Mouse (Mus musculus) fat pad, adult 2 months (tissue): ENCODE measurements around the gene Jade3.
"Not testable (repeated sequence)": the region's sequence is repeated elsewhere in the genome, so short reads cannot be mapped to it uniquely, and the experiment has no call there.

Experiments used
- DNase-seq: peaks from one replicate; pipeline ENCODE4 v3.0.0-alpha.2; 2011; ENCODE audit warnings: low read depth, low spot score; ENCODE audit errors: extremely low read depth

Jade3 gene

DNA sequence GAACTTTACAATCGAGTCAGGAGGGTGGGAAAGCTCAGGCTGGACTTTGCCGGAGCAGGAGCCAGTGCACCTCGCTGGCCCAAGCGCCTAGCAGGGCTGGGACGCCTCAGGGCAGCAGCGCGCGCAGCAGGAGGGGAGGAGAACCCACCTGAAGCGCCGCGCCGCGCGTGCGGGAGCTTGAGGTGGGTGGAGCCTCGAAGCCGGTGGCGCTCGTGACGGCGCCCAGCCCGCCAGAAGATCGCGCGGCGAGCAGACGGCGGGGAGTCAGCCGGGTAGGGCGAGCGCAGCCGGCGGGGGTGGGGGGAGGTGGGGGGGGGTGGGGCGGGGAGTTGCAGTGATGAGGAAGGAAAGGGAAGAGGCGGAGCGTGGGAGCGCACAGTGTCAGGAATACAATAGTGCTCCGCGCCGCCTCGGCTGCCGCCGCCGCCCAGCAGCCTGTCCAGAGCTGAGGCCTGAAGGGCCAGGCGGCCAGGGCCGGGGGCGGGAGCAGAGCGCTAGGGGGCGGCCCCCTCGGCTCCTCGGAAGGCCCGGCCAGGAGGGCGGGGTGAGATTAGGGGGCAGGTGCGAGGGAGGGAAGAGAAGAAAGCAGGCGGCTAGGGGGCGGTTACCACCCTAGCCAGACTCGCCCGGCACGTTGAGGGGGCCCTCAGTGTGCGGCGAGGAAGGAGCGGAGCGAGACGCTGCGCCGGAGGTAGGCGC is at the start of gene Jade3:
Gene Jade3 (plus strand): TSS at position 549 of the 699 bp plus-strand sequence.
- no peak for DNase-seq

DNA sequence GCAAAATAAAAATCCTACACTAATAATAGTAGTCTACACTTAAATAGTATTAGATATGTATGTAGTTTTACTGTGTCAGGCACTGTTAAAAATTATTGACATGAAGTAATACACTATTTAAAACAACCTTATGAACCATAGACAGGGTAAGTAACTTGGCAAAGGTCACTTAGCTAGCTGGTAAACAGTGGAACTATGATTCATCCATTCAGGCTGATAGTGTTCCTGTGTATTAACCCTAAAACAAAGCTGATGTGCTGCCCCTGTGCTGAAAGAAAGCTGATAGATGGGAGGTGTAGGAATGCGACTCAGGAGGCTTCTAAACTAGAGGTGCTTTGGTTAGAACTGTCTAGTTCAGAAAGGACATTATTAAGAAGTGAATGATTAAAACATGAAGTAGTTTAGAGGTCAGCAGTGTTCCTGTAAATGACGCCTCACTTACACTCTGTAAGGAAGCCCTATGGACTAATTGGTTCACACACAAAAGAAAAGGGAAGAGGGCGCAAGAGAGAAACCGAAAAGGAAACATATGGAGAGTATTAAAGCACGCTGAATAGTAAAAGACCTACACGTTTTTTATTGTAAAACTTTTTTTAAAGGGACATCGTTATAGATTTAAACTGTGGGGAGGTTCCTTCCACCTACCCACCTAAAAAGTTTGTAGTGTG is 46.0 kb upstream of the Jade3 start:
- DNase-seq, result no peak

DNA sequence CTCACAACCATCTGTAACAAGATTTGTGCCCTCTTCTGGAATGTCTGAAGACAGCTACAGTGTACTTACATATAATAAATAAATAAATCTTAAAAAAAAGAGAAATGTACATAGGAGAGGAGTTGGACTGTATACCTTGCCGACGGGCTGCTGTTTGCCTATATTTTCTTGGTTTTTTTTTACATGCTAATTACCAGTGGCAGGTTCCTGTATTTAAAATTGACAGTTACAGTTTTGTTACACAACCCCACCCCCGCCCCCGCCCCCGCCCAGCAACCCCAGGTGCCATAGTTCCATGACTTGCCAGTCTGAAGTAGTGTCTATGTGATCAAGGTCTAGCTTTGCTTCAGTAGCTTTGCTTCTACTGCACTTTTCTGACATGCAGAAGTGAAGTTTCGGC is 43.2 kb upstream of the Jade3 start:
- DNase-seq, result no peak

DNA sequence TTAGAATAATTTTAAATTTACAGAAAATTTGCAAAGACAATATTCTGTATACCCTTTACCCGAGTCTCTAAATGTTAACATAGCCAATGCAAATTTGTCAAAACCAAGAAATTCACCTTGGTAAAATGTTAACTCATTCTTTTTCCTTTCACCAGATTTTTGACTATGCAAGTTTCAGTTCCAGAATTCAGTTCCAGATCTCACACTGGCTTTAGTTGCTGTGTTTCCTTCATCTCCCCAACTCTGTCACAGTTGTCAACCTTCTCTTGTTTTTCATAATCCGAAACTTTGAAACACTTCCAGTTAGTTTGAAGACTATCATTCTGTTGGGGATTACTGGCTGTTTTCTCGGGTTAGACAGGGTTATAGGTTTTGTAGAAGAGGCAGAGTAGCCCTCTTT is 38.5 kb upstream of the Jade3 start:
- DNase-seq, result no peak

DNA sequence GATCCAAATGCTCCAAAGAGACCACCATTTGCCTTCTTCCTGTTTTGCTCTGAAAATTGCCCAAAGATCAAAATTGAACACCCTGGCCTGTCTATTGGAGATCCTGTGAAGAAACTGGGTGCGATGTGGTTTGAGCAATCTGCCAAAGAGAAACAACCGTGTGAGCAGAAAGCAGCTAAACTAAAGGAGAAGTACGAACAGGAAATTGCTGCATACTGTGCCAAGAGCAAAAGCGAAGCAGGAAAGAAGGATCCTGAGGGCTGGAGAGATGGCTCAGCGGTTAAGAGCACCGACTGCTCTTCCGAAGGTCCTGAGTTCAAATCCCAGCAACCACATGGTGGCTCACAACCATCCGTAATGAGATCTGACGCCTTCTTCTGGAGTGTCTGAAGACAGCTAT is 33.5 kb upstream of the Jade3 start:
- DNase-seq, result not testable (repeated sequence)

DNA sequence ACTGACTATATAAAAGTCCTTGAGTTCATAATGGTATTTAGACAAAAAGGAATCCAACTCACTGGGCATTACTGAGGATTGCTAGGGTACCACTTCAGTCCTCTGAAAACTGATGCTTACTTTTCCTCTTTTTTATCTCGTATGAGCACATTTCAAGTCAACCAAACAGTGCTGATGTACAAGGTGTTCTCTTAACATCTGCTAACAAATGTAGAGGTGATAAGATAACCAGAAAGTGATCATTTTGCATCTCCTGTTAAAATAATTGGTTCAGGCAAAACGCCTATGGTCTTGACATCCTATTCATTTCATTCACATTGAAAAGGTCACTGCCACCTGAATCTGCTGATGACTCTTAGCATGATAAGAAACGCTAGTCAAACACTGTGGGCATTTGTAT is 32.5 kb upstream of the Jade3 start:
- no peak for DNase-seq

DNA sequence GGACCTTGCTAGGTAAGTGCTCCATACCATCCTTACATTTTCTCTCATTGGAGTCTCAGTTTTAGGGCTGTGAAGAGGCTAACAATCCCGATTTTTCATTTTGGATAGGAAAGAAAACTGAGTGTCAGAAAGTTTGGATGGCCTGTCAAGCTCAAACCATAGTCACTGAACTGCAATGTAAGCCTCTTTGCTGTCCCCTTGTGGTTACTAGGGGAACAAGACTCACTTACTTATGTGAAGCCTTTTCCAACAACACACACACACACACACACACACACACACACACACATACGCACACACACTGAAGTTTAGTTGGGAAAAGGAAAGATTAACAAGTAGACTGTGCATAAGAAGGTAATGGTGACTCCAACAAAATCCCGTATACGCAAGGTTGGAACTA is 21.4 kb upstream of the Jade3 start:
- DNase-seq, result no peak

DNA sequence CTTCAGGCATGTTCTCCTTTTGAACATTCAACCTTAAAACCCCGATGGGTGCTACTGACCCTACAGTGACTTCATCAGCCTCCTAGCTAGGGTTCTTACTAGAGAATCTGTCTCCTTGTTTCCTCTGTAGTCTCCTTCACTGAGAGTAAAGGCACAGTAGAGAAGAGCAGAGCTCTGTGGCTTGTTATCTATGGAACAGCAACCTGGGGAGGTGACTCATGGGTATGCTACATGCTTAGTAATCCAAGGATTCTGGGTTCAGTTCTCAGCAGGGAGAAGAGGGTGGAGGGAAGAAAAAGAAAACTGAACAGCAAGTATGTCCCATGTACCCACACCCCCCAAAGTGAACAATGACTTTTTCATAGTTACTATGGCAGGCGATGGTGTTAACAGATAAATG is 18.6 kb upstream of the Jade3 start:
- no peak for DNase-seq

DNA sequence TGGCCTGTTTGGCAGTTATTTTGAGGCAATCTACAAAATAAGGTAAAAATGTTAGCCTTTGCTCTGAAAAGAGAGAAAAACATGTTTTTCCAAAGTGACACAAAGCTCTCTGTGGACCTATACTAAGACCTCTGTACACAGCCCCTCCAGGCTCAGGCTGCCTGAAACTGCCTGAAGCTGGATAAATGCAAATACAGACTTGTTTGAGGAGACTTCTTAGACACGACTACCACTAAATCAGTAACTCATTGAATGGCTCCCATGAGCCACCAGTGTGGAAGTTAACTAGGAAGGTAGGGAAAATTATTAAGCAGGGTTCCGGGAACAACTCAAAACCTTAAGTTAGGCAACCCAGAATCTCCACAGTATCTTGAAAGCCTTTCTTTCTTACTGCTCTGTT is 17.8 kb upstream of the Jade3 start:
- no peak for DNase-seq

DNA sequence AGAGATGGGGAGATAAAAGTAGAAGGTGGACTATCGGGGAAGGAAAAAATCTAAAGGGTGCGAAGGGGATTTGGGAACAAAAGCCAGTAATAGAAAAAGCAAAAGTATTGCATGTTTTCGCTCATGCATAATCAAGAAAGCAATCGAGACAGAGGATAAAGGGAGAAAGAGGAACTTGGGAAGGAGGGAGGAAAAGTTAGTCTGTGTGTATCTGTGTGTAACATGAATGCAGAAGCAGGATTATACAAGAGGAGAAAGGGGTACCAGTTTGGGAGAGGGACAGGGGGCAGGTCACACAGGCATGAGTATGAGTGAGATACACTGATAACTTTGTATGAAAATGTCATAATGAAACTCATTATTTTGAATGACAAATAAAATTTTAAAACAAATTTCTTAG is 14.1 kb upstream of the Jade3 start:
- DNase-seq, result no peak

DNA sequence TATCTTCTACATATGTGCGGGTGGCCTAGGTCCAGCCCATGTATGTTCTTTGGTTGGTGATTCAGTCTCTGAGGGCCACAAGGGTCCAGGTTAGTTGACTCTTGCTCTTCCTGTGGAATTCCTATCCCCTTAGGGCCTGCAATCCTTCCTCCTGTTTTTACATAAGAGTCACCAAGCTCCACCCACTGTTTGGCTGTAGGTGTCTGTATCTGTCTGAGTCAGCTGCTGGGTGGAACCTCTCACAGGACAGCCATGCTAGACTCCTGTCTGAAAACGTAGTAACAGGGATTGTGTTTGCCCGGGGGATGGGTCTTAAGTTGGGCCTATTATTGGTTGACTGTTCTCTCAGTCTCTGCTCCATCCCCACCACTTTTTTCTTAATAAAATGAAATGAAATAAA is 13.3 kb upstream of the Jade3 start:
- no peak for DNase-seq

DNA sequence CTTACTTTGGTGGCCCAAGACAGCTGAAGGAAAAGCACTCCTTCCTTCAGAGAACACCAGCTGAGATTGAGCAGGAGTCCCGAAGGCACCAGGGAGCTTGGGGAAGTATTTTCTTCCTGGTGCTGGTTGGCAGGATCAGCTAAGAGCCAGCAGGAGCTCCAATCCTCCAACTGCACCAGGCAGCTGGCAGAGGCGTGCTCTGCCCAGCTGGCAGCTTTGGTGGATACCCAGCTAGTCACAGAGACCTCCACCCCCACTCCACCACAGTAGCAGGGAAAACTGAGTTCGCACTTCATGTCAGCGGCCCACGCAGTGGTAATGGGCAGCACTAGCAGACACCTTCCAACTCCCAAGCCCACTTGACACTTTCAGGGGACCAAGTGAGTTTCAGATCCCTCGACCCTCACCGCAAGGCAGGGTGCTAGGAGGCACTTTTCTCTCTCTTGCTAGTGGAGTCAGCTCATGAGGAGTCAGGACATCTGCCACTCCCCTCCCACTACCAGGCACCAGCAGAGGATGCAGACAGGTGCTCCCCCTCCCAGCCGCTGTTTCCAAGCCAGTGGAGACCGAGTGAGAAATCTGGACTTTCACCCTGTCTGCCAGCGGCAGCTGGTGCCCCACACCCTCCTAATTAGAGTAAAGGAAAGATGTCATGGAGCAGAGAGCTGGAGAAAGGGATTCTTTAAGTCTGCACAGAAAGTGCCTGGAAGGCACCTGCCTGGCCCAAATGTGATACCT is 10.4 kb upstream of the Jade3 start:
- DNase-seq, result no peak

DNA sequence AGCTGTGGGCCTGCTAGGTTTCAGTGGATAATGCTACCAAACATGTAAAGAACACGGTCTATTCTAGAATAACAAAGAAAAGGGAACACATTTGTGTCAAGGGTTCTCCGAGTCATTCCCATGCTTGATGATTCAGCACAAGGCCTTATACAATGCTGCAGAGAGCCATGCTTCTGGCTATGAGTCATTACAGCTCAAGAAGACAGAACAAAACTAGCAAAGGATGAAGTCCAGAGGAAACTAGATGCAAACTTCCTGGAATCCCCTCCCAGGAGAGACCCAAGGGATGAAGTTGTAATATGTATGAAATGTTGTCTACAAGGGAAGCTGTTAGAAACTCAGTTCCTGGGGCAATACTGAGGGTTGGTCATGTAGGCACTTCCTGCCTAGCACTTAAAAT is 7.0 kb upstream of the Jade3 start:
- no peak for DNase-seq

DNA sequence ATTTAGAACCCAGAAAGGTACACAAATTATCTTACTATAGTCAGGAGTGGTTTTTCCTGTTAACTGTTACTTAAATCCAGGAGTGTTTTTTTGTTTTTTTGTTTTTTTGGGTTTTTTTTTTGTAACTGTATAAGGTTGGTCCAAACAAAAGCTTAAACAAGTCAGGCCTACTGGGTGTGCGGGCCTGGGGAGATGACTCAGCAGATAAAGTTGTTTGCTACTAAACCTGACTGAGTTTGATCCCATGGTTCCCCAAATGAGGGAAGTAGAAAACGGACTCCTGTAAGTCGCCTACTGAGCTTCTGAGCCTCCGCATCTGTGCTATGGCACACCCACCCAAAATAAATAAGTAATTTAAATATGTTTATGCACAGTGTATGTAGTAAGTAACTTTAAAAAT is 6.0 kb upstream of the Jade3 start:
- DNase-seq, result no peak

DNA sequence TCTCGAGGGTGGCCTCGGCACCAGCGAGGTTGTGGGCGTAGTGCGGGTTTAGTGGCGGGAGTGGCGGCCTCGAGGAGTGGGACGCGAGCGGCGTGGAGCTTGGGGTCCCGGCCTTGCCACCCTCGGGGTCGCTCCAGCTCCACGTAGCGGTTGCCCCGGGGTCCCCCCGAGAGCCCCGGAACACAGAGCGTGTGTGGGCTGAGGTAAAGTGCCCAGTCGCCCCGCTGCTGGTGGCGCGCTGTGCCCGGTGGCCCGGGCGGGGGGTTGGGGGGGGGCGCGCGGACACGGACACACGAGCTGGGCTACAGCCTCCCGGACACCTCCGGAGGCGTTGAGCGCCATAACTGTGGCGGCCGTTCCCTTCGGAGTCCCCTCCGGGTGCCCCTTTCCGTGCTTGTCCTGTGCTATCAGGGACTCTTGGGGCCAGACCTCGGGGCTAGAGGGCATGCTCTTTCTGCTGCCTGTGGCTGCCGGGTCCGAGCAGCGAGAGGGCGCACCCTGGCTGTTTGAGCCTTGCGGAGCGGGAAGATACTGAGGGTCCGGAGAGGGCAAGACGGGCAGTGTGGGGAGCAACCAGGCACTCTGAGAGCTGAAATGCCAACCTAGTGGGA is 456 bp downstream of the Jade3 start:
- no peak for DNase-seq

DNA sequence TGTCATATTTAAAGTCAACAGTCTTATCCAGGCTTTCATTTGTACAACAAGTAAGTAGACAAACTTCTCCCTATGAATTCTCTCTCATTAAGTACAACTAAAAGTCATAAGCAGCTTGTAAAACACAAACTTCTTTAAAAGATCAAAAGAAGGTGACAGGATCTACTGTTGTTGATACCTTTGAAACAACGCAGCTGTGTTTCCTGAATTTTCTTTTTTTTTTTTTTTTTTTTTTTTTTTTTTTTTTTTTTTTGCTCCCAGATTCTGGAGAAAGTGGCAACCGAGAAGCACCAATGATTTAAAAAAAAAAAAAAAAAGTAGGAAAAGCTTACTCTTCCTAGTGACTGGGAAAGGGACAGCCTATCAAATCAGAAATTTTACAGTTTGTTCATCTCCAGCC is 57.7 kb downstream of the Jade3 start:
- DNase-seq, result no peak

DNA sequence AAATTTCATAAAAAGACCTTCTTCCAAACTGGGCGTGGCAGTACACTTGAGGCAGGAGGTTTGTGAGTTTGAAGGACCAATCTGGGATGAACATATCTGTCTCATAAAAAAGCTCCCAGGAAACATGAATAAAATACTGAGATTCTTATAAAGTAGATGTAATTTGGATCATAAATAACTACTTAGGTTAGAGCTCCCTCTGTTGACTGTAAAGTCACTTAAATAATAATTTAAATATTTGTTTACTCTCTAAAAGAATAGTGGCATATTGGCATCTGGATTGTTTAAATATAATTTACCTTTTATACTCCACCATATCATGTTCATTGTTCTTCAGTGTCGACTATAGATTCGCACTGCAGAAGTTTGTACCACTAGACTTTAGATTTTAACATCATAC is 72.2 kb downstream of the Jade3 start:
- DNase-seq, result no peak

DNA sequence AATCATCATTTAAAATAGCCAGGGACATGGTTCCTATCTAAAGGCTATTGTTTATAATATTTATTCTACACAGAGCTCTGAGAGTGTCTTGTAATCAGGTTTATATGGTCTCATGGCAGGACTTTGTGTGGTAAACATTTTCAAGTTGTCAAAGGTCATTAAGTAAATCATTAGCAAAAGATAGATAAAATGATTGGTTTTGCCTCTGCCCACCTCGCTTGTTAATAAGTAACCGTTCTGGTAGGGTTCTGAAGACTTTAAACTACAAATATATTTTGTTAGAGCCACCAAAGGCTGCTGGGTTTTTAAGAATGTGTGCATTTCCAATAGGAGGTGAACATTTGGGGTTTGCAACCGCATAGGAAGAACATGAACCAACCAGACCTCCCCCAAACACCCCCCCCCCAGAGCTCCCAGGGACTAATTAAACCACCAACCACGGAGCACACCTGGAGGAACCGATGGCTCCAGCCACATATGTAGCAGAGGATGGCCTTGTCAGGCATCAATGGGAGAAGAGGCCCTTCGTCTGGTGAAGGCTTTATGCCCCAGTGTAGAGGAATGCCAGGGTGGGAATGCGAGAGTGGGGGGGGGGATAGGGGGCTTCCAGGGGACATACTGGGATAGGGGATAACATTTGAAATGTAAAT is 94.9 kb downstream of the Jade3 start:
- DNase-seq, result no peak

DNA sequence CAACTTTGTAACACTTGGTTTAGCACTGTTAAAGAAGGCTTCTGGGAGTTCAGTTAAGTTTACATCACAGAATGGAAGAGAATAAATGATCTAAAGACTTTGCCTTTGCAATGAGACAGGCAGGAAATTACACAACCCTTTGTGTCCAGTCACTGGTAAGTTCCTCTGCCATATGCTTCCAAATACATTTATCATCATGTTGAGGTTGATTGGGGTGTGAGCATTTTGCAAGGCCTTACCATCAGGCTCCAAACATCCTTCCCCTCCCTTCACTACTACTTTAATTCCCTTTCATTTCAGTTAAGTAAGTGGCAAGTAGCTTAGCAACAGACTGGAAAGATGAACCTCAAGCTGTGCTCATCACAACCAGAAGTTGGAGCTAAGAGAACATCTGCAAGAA is 96.1 kb downstream of the Jade3 start:
- DNase-seq, result no peak

DNA sequence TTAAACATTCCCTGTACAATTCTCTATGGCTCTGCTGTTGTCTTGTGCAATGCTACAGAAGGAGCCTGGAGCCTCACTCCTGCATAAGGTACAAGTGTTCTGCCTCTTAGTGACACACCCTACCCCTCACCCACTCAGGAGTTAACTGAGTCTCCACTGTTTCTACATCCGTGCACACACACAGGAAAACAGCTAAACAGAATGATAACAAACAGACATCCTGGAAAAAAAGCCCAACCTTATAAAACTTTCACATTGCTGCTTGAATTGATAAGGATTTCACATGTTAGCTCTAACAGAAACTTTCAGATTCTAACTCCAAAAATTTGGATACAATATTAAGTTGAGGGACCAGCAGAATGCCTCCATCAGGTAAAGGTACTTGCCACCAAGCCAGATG is 107.1 kb downstream of the Jade3 start:
- no peak for DNase-seq

DNA sequence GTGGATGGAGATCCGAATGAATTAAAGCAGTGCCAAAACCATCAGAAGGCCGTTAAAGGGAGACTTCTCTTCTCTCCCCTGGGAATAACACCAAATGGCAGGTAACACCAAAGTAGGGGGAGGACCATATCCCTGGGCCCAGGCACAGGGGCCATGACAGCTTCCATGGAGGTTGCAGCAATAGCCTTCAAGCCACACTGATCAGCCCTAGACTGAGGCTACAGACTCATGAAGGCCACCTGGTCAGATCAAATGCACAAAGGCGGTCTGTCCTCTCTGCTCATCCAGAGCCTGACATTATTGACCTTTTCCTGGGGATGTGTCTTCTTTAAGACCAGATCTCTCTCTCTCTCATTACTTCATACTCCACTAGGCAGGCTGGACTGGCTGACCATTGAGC is 118.4 kb downstream of the Jade3 start:
- no peak for DNase-seq
